Mouse (Mus musculus) telencephalon, adult 2 months (tissue): Measurements from ENCODE around the gene Upk1a.

ENCODE experiments used
- DNase-seq: peaks from one replicate; pipeline ENCODE4 v3.0.0-alpha.2; 2011; ENCODE audit warnings: low read depth, low spot score

The Upk1a gene

DNA sequence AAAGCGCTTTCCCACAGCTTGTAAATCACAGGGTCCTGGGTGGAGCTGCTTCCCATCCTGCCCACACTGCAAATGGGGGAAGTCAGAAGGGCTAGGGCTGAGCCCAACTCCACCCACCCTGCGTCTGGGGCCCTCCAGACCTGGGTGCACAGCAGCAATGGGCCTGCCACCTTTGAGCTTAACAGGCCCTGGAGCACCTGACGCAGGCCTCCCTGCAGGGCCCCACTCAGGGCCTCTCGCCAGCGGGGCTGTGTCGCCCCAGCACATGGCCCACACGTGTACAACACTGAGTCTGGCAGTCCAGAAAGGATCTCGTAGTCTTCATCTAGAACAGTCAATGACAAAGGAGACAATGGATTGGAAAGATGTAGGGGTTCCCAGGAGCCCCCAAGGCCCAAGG, 32.7 kb downstream of the Upk1a start:
- no peak for DNase-seq

DNA sequence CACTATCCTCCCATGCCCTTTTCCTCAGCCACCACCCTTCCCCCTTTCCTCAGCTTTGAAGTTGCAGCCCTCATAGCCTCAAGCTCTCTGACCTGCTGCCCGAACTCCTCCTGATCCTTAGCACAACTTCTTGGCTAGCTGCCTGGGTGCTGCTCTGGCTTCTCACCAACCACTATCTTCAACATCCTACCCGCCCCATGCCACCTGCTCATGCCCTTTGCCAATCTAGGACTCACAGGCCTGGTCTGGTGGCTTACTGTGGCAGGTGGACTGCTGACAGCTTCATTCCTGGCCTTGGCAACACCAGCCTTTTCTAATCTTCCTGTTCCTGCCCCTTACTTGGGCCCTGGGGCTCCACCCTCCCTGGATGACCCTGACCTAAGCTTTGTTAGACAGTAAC, 39.7 kb downstream of the Upk1a start:
- no peak for DNase-seq

GRCm38 (mm10) chr7:30572389-30572788, 40.3 kb downstream of the Upk1a start:
- DNase-seq, result no peak

DNA sequence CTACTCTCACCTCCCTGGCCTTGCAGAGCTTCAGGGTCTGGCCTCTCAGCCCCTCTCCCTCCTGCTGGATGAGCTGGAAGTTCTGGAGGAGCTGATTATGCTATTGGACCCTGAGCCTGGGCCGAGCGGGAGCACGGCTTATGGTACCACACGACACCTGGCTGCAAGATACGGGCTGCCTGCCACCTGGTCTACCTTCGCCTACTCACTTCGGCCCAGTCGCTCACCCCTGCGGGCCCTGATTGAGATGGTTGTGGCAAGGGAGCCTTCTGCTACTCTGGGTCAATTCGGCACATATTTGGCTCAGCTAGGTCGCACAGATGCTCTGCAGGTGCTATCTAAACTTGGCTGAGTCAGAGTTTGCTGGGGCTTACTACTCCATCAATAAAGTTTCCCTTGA, 45.1 kb downstream of the Upk1a start:
- no peak for DNase-seq

- no peak for DNase-seq
Measured at GRCm38 (mm10) chr7:30566033-30566432, 46.6 kb downstream of the Upk1a start.

DNA sequence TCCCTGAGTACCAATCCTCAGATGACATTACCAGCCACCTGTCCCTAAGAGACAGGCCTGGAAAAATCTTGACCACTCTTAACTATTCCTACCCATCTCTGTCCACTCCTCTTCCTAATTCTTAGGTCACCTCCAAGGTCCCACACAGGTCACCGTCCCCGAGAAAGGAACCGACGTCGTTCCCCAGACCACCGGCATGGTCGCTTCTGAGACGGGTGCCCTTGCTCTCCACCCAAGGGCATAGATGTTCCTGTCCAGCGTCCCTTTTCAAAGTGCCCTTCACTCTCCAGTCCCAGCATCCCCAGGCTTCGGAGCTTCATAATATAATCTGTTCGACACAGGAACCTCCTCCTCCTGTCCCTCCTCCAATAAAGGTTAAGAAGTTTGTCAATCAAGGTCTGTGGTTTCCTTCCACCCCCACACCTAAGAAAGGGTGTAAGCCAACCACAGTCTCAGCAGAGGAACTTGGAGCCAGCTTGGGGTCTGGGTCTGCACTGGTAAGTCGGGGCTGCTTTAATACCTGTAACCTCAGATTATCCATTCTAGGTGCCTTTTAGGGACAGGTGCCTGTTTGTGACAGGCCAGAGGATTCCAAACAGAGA, 47.6 kb downstream of the Upk1a start, which contains the start of gene Igflr1:
Gene Igflr1, plus strand, starts transcription at position 458 of the 602 bp plus-strand sequence.
- no peak for DNase-seq

DNA sequence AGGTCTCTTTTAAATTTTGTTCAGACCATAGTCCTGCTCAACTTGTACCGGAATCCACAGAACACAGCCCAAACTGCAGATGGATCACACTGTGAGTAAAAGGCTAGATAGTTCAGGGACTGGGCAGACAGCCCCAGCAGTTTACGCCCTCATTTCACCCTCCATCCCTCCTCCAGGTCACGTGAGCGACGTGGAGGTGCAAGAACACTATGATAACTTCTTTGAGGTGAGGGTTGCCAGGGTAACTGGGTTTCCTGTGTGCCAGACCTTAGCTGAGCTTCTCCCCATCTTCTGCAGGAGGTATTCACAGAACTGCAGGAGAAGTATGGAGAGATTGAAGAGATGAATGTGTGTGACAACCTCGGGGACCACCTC, 48.8 kb downstream of the Upk1a start:
- DNase-seq, result no peak

DNA sequence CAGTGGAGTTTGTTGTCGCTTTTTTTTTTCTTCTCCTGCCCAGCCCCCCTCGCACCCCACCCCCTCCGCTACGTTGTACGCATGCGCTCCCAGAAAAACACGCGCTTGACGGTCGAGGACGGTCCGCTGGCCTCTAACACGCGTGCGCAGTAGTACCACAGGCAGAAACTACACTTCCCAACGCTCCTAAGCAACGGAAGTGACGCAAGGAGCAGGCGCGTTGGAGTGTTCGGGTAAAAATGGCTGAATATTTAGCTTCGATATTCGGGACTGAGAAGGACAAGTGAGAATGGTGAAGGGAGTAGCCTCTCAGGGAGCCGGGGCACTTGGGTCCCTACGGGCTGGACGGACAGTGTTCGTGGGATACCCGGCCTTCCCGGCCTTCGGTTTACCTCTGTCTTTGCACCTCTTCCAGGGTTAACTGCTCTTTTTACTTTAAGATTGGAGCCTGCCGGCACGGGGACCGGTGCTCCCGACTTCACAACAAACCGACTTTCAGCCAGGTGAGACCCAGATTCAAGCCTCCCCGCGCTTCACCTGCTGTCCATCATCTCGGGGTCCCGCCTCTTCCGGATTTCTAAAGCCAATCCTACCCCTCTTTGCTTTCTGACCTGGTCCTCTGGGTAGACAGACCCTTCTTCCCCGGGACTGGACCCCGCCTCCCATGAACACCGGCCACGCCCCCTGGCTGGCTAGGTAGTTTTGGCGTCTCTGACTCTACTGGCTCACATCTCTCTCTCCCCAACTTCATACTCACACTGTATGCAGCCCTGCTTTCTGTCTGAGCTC, 49.3 kb downstream of the Upk1a start, which contains the start of the genes U2af1l4, Gm49396 and Psenen:
Gene U2af1l4, plus strand, starts transcription at position 185 of the 789 bp plus-strand sequence.
Gene Gm49396, plus strand, starts transcription at position 228 of the 789 bp plus-strand sequence.
Gene Psenen, minus strand, starts transcription at position 511 of the 789 bp plus-strand sequence.
- DNase-seq, result peak; percentile 96

GRCm38 (mm10) chr7:30562526-30563116, 50.0 kb downstream of the Upk1a start:
- no peak for DNase-seq

DNA sequence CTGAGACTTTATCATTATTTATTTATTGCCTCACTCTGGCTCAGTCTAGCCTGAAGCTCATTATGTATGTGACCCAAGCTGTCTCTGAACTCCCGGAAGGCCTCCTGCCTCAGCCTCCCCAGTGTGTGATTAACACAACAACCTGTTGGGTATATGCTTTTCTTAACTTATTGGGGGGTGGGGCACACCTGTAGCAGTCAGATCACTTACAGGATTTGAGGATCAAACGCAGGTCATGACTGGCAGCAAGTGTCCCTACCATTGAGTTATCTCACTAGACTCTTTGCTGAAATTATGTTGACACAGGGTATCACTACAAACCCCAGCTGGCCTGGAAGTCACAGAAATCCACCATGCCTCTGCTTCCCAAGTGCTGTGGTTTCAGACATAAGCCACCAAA, 52.4 kb downstream of the Upk1a start:
- DNase-seq, result no peak

DNA sequence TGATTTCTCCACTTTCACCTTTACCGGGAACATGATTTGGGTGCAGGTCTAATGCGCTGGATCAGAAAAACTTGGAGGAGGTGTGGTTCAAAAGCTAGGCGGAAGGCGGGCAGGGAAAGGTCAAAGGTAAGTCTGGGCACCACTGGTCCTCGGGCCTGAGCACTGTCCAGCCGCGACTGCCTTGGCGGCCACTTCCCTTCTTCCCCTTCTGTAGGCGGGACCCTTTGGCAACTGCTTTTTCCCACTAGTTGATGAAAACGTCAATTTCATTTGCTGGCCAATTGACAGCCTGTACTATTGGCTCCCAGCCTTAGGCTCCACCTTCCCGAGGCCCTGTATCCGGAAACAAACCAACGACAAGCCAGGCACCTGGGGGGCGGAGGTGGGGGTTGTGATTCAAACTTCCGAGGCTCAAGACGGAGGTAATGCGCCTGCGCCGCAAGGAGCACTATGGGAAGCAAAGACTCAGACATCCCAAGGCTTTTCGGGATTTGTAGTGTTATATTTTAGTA, 53.1 kb downstream of the Upk1a start, which contains the start of gene Lin37:
Gene Lin37, minus strand, starts transcription at position 396 of the 512 bp plus-strand sequence.
- peak; percentile 100 for DNase-seq

DNA sequence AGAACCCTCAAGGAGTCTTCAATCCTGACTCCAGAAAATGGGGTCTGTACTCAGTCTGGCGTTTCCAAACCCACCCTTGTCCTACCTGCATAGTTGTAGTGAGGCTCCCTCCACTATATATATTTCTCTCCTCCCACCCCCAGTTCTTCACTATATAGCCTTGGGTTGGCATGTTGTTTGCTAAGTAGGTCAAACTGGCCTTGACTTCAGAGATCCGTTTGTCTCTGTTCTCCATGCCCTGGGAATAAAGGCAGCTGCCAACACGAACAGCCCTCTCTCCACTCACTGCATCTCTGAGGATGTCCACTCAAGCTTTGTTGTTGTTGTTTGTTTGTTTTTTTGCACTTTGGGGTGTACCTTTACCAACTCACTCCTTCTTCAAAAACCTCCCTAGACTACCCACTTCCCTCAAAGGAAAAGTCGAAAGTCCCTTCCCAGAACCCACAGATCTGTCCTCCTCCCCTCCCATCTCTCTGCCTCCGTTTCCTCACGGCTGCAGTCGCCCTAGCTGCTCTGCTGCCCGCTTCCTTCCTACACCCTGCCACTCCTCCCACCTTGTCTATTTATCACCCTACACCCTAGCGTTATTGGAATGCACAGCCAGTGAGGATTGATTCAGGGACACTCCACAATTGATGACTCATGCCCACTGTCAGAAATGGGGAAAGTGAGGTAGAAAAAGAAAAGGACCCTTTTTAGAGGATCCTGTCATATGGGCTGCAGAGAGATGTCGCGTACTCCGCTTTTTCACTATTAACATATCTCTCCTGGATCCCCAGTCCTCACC, 53.8 kb downstream of the Upk1a start:
- no peak for DNase-seq

- DNase-seq, result no peak
Measured at GRCm38 (mm10) chr7:30557901-30558514, 54.6 kb downstream of the Upk1a start.

DNA sequence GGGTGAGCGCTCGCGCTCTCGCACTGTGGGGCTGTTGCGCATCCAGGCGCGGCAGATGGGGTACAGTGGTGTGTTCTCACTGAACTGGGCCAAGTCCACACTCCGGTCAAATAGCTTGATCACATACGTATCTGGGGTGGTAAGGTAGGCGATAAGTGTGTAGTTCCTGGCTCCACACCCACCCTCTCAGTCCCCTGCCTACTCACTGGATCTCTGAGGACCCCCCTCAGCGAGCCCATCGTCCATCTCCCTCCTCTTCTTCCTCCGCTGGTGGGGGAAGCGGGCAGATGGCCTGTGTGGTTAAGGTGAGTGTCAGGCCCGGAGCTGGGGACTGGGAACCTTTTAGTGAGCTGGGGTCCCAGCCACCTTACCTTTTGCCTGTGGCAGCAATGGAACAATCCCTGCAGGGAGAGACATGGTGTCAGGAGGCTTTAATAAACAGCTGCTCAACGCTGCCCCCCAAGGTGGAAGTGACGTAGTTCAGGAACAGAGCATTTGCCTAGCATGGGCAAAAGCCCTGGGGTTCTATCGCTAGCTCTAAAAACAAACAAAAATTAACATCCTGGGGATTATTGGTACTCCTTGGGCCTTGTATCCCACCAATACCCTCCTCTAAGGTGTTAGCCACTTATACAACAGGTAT, 55.6 kb downstream of the Upk1a start:
- DNase-seq, result no peak

DNA sequence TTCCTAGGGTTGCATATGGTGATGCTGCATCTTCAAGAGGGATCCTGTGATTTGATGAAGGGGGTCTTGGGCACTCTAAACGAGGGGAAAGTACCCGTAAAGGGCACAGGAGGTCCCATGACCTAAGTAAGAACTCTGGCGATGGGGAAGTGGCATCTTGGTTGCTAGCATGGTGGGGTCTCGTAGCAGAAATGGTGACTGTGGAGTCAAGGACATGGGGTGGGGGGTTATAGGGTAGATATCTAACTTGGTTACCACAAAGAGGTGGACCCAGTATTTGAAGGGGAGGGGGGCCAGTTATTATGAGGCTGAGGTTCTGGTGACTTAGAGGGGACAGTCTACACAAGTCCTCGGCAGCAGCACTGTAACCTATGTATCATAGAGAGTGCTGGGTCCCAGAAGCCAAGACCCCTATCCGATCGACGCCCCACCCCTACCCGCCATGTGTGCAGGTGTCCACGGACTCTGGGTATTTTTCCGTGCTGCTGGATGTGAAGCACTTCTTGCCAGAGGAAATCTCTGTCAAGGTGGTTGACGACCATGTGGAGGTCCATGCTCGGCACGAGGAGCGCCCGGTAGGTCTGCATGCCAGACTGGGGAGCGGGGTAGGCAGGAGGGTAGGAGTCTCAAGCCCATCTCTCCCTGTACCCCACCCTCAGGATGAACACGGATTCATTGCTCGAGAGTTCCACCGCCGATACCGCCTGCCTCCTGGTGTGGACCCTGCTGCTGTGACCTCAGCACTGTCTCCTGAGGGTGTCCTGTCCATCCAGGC, 58.6 kb downstream of the Upk1a start:
- no peak for DNase-seq
